Mouse (Mus musculus): ENCODE data around the gene Slc22a14. TPM values are rescaled to one million over a fixed set of nuclear protein-coding genes. Genes with fewer than 3 reads are reported as not detected.

Slc22a14 gene
- polyA plus RNA-seq, 1 experiment, result not detected

GRCm38 (mm10) chr9:119340909-119341816, 24.2 kb downstream of the Slc22a14 start, which contains the start of gene Myd88:
Gene Myd88 (minus strand): TSS chr9:119341411.
- Histone ChIP-seq H3K4me3 (ENCODE audit: insufficient read depth, low read depth, low read length) (peak within 1 kb of the TSS; percentile 95), H3K27ac (replicated peaks; ENCODE audit: low read depth, low read length) (peak within 1 kb of the TSS; percentile 91), H3K4me1 (ENCODE audit: control insufficient read depth, insufficient read depth, insufficient read length, low read length) (peaks cover 10% of the 10 kb centered on the region)

- Histone ChIP-seq H3K4me3 (ENCODE audit: insufficient read depth, low read depth, low read length) (peak overlapping the region; percentile 95), H3K4me1 (ENCODE audit: control insufficient read depth, insufficient read depth, insufficient read length, low read length) (peaks cover 10% of the 10 kb centered on the region), H3K27ac (replicated peaks; ENCODE audit: low read depth, low read length) (peak overlapping the region; percentile 91)
Observed at GRCm38 (mm10) chr9:119340212-119340580, 25.2 kb downstream of the Slc22a14 start.

- Histone ChIP-seq H3K4me3 (ENCODE audit: insufficient read depth, low read depth, low read length) (peak within 1 kb of the TSS; percentile 95), H3K4me1 (ENCODE audit: control insufficient read depth, insufficient read depth, insufficient read length, low read length) (peaks cover 10% of the 10 kb centered on the region), H3K27ac (replicated peaks; ENCODE audit: low read depth, low read length) (peak within 1 kb of the TSS; percentile 91)
Observed at GRCm38 (mm10) chr9:119339558-119340211, 25.7 kb downstream of the Slc22a14 start, which contains the start of gene Acaa1a. Gene Acaa1a (plus strand): TSS chr9:119339676.

GRCm38 (mm10) chr9:119339106-119339505, 26.2 kb downstream of the Slc22a14 start:
- H3K27ac ChIP-seq (replicated peaks; ENCODE audit: low read depth, low read length), result no peak overlapping the region; the same call in 1 of the 2 replicates
- H3K4me3 ChIP-seq (ENCODE audit: insufficient read depth, low read depth, low read length), result peak overlapping the region; percentile 95
- peaks cover 16% of the 10 kb centered on the region for H3K4me1 ChIP-seq (ENCODE audit: control insufficient read depth, insufficient read depth, insufficient read length, low read length)

GRCm38 (mm10) chr9:119338350-119338749, 27.0 kb downstream of the Slc22a14 start:
- Histone ChIP-seq H3K4me3 (ENCODE audit: insufficient read depth, low read depth, low read length) (no peak overlapping the region), H3K27ac (replicated peaks; ENCODE audit: low read depth, low read length) (no peak overlapping the region), H3K4me1 (ENCODE audit: control insufficient read depth, insufficient read depth, insufficient read length, low read length) (peaks cover 21% of the 10 kb centered on the region)

- no peak overlapping the region for H3K27ac ChIP-seq (replicated peaks; ENCODE audit: low read depth, low read length)
Observed at GRCm38 (mm10) chr9:119337842-119338241, 27.5 kb downstream of the Slc22a14 start.

GRCm38 (mm10) chr9:119335571-119335970, 29.8 kb downstream of the Slc22a14 start:
- Histone ChIP-seq H3K4me3 (ENCODE audit: insufficient read depth, low read depth, low read length) (no peak overlapping the region), H3K4me1 (ENCODE audit: control insufficient read depth, insufficient read depth, insufficient read length, low read length) (peaks cover 14% of the 10 kb centered on the region), H3K27ac (replicated peaks; ENCODE audit: low read depth, low read length) (no peak overlapping the region)

More at GRCm38 (mm10) chr9:119337842-119338241, 27.5 kb downstream of the Slc22a14 start:
- Histone ChIP-seq H3K4me3 (ENCODE audit: insufficient read depth, low read depth, low read length) (no peak overlapping the region), H3K4me1 (ENCODE audit: control insufficient read depth, insufficient read depth, insufficient read length, low read length) (peaks cover 21% of the 10 kb centered on the region)

GRCm38 (mm10) chr9:119334834-119335233, 30.5 kb downstream of the Slc22a14 start:
- H3K4me1 ChIP-seq (ENCODE audit: control insufficient read depth, insufficient read depth, insufficient read length, low read length), result peaks cover 14% of the 10 kb centered on the region
- H3K4me3 ChIP-seq (ENCODE audit: insufficient read depth, low read depth, low read length), result no peak overlapping the region
- H3K27ac ChIP-seq (replicated peaks; ENCODE audit: low read depth, low read length), result 0 out of 2 replicates have a peak overlapping the region, but pooled peaks have one; percentile 2

GRCm38 (mm10) chr9:119334324-119334723, 31.0 kb downstream of the Slc22a14 start:
- H3K27ac ChIP-seq (replicated peaks; ENCODE audit: low read depth, low read length), result peak overlapping the region; percentile 2; the same call in 1 of the 2 replicates
- H3K4me1 ChIP-seq (ENCODE audit: control insufficient read depth, insufficient read depth, insufficient read length, low read length), result peaks cover 14% of the 10 kb centered on the region
- H3K4me3 ChIP-seq (ENCODE audit: insufficient read depth, low read depth, low read length), result no peak overlapping the region

- H3K27ac ChIP-seq (replicated peaks; ENCODE audit: low read depth, low read length), result no peak overlapping the region
- H3K4me3 ChIP-seq (ENCODE audit: insufficient read depth, low read depth, low read length), result no peak overlapping the region
- H3K4me1 ChIP-seq (ENCODE audit: control insufficient read depth, insufficient read depth, insufficient read length, low read length), result peaks cover 11% of the 10 kb centered on the region
Observed at GRCm38 (mm10) chr9:119330186-119330963, 35.0 kb downstream of the Slc22a14 start.

- H3K27ac ChIP-seq (replicated peaks; ENCODE audit: low read depth, low read length), result no peak overlapping the region
- H3K4me1 ChIP-seq (ENCODE audit: control insufficient read depth, insufficient read depth, insufficient read length, low read length), result no peaks in the 10 kb centered on the region
- no peak overlapping the region for H3K4me3 ChIP-seq (ENCODE audit: insufficient read depth, low read depth, low read length)
Observed at GRCm38 (mm10) chr9:119328488-119328887, 36.9 kb downstream of the Slc22a14 start.

- no peak overlapping the region for H3K27ac ChIP-seq (replicated peaks; ENCODE audit: low read depth, low read length)
- H3K4me1 ChIP-seq (ENCODE audit: control insufficient read depth, insufficient read depth, insufficient read length, low read length), result no peaks in the 10 kb centered on the region
- H3K4me3 ChIP-seq (ENCODE audit: insufficient read depth, low read depth, low read length), result no peak overlapping the region
Observed at GRCm38 (mm10) chr9:119324130-119324529, 41.2 kb downstream of the Slc22a14 start.

GRCm38 (mm10) chr9:119323260-119323645, 42.1 kb downstream of the Slc22a14 start:
- H3K4me1 ChIP-seq (ENCODE audit: control insufficient read depth, insufficient read depth, insufficient read length, low read length), result no peaks in the 10 kb centered on the region
- peak overlapping the region; percentile 72 for H3K4me3 ChIP-seq (ENCODE audit: insufficient read depth, low read depth, low read length)
- peak overlapping the region; percentile 97 for H3K27ac ChIP-seq (replicated peaks; ENCODE audit: low read depth, low read length)

GRCm38 (mm10) chr9:119322289-119323259, 42.8 kb downstream of the Slc22a14 start, which contains the start of gene Oxsr1:
Gene Oxsr1 (minus strand): TSS chr9:119322427.
- Histone ChIP-seq H3K4me3 (ENCODE audit: insufficient read depth, low read depth, low read length) (peak within 1 kb of the TSS; percentile 72), H3K4me1 (ENCODE audit: control insufficient read depth, insufficient read depth, insufficient read length, low read length) (no peaks in the 10 kb centered on the region), H3K27ac (replicated peaks; ENCODE audit: low read depth, low read length) (peak within 1 kb of the TSS; percentile 97)

Data from brown adipose tissue, adult 24 weeks (tissue).